Mouse (Mus musculus) yolk sac, embryonic 10.5 days (tissue): ENCODE measurements around the gene Ets1.
A peak's percentile ranks its signal among the peaks of the same experiment; 100 is the strongest.

ENCODE experiments used
- DNase-seq: peaks from one replicate; pipeline ENCODE4 v3.0.0-alpha.2; 2017; ENCODE audit warnings: low spot score

The Ets1 gene

GRCm38 (mm10) chr9:32730656-32731590 is 94.9 kb downstream of the Ets1 start:
- DNase-seq, result no peak

GRCm38 (mm10) chr9:32731787-32732186 is 95.8 kb downstream of the Ets1 start:
- peak; percentile 48 for DNase-seq

- no peak for DNase-seq
Measured at GRCm38 (mm10) chr9:32735071-32735470, 99.0 kb downstream of the Ets1 start.

GRCm38 (mm10) chr9:32736051-32736450 is 100.0 kb downstream of the Ets1 start:
- DNase-seq, result no peak

GRCm38 (mm10) chr9:32739988-32740387 is 104.0 kb downstream of the Ets1 start:
- no peak for DNase-seq

- DNase-seq, result no peak
Measured at GRCm38 (mm10) chr9:32740751-32741387, 104.8 kb downstream of the Ets1 start.

- no peak for DNase-seq
Measured at GRCm38 (mm10) chr9:32741681-32742080, 105.7 kb downstream of the Ets1 start.

- peak; percentile 40 for DNase-seq
Measured at GRCm38 (mm10) chr9:32743157-32743556, 107.1 kb downstream of the Ets1 start.

- DNase-seq, result no peak
Measured at GRCm38 (mm10) chr9:32743642-32744161, 107.7 kb downstream of the Ets1 start.

- DNase-seq, result no peak
Measured at GRCm38 (mm10) chr9:32744288-32744687, 108.3 kb downstream of the Ets1 start.

- DNase-seq, result no peak
Measured at GRCm38 (mm10) chr9:32745079-32745763, 109.2 kb downstream of the Ets1 start.

- DNase-seq, result no peak
Measured at GRCm38 (mm10) chr9:32745998-32746397, 110.0 kb downstream of the Ets1 start.

- no peak for DNase-seq
Measured at GRCm38 (mm10) chr9:32746615-32747014, 110.6 kb downstream of the Ets1 start.

- no peak for DNase-seq
Measured at GRCm38 (mm10) chr9:32747624-32748023, 111.6 kb downstream of the Ets1 start.

GRCm38 (mm10) chr9:32748552-32748951 is 112.5 kb downstream of the Ets1 start:
- no peak for DNase-seq

GRCm38 (mm10) chr9:32749721-32750480 is 113.9 kb downstream of the Ets1 start:
- no peak for DNase-seq

- peak; percentile 62 for DNase-seq
Measured at GRCm38 (mm10) chr9:32752602-32753001, 116.6 kb downstream of the Ets1 start.

- no peak for DNase-seq
Measured at GRCm38 (mm10) chr9:32754311-32754710, 118.3 kb downstream of the Ets1 start.

- DNase-seq, result no peak
Measured at GRCm38 (mm10) chr9:32756002-32756401, 120.0 kb downstream of the Ets1 start.

- DNase-seq, result no peak
Measured at GRCm38 (mm10) chr9:32758280-32758905, 122.4 kb downstream of the Ets1 start.

GRCm38 (mm10) chr9:32760649-32761157 is 124.7 kb downstream of the Ets1 start:
- DNase-seq, result no peak
